Mouse (Mus musculus) G1E-ER4 (cell line): ENCODE measurements around the gene Fkbp11. TPM values are rescaled to one million over a fixed set of nuclear protein-coding genes. Genes with fewer than 3 reads are reported as not detected.

ENCODE experiments used
- GATA1 ChIP-seq: IDR thresholded peaks from one replicate; pipeline ENCODE4 v1.8.0; 2012; ENCODE audit warnings: low read length, inconsistent platforms
- polyA plus RNA-seq: library from polyadenylated mRNA; stranded (reverse); fragments of >175 nt; gene quantifications from 2 replicates; pipeline ENCODE4 v1.2.3, GENCODE M21; 2012

Fkbp11 gene
- polyA plus RNA-seq, 1 experiment, result 10.2 TPM

DNA sequence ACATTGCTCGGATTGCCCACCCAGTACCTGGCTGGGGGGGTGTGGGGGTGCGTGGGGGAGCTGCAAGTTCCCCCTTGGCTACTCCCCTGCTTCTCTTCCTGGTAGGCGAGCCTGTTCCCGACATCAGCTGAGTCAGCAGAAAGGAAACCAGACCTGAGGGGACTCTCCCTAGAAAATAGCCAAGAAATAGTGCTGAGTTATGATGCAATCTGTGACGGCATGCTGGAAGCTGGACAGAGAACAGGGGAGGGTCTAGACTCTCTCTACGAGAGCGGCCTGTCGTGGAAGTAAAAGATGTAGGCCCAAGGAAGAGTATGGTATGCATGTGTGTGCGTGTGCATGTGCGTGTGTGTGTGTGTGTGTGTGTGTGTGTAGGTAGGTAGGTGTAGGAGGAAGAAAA is 44.8 kb downstream of the Fkbp11 start:
- no peak for TF ChIP-seq GATA1

DNA sequence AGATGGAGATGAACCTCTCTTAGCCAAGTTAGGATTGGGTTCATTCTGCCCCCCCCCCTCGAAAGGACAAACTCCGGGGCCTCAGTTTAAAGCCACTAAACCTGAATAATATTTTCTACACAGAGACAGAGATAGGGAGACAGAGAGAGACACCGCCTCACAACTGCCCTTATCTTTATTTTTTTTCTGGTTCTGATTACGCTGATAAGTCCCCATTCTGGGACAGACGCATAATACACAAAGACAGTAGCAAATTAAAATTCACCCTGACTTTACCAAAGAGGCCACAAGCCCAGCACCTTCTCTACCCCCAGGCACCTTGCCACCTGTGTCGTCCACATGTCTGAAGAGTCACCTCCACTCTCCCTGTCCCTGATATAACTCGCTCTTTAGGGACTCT is 46.4 kb downstream of the Fkbp11 start:
- TF ChIP-seq GATA1, result no peak

- no peak for TF ChIP-seq GATA1
Observed at GRCm38 (mm10) chr15:98680660-98681059, 47.3 kb downstream of the Fkbp11 start.

GRCm38 (mm10) chr15:98677977-98678376 is 50.0 kb downstream of the Fkbp11 start:
- TF ChIP-seq GATA1, result no peak

DNA sequence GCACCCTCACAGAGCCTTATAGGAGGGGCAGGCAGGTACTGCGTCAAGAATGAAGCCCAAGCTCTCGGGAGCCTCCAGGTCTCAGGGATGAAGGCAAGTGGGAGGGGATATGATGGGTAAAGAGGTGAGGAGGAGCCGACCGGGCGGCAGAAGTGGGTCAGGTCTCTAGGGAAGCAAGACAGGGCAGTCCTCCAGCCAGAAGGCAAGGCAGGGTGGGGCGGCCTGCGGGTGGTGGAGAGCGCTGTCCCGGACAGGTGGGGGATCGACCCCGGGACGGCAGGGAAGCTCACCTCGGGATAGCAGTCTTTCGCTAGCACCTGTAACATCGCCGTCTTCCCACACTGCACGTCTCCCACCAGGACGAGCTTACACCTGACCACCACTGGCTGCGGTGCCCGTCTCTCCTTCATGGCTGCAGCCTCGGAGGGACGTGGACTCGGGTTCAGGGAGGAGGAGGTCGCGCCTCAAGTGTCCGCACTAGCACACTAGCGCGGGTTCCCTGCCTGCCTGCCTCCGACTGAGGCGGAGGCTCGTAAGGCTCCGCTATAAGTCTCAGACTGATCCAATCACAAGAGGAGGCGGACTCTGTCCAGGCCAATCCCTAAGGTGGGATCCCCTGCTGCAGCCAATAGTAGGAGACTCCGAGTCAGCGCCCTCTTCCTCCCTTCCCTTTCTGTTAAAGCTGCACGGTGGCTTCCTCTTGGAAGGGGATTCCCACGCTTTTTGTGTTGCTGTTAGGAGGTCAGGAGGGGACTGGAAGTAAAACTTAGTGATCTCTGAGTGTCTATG is 50.9 kb downstream of the Fkbp11 start, which contains the start of gene Rnd1:
Gene Rnd1, minus strand, starts transcription at position 522 of the 789 bp plus-strand sequence.
- no peak for TF ChIP-seq GATA1

GRCm38 (mm10) chr15:98676471-98676870 is 51.5 kb downstream of the Fkbp11 start:
- TF ChIP-seq GATA1, result no peak

- TF ChIP-seq GATA1, result no peak
Observed at GRCm38 (mm10) chr15:98675634-98676250, 52.3 kb downstream of the Fkbp11 start.

- TF ChIP-seq GATA1, result no peak
Observed at GRCm38 (mm10) chr15:98674994-98675545, 52.9 kb downstream of the Fkbp11 start.

Other genes with a start within 250 kb of the Fkbp11 start
- not detected in 2 replicates for gene Lalba, start 245.5 kb downstream of the Fkbp11 start, polyA plus RNA-seq
- gene Olfr279, start 235.8 kb downstream of the Fkbp11 start, polyA plus RNA-seq, result not detected in 2 replicates
- 43.8 and 46.5 TPM in 2 replicates for gene Kansl2, start 193.9 kb downstream of the Fkbp11 start, polyA plus RNA-seq
- 2.6 and 3.5 TPM in 2 replicates for gene Ccnt1, start 157.3 kb downstream of the Fkbp11 start, polyA plus RNA-seq
- gene 4930415O20Rik, start 157.2 kb downstream of the Fkbp11 start, polyA plus RNA-seq, result not detected in 2 replicates
- gene Adcy6, start 118.1 kb downstream of the Fkbp11 start, polyA plus RNA-seq, result 16.9 and 17.3 TPM in 2 replicates
- gene Cacnb3, start 97.4 kb downstream of the Fkbp11 start, polyA plus RNA-seq, result 0.39 and 0.45 TPM in 2 replicates
- 120 and 126 TPM in 2 replicates for gene Ddx23, start 65.3 kb downstream of the Fkbp11 start, polyA plus RNA-seq
- 0.08 and 0.09 TPM in 2 replicates for gene Rnd1, start 50.7 kb downstream of the Fkbp11 start, polyA plus RNA-seq
- gene Ccdc65, start 20.0 kb downstream of the Fkbp11 start, polyA plus RNA-seq, result not detected in 2 replicates
- gene Arf3, start 35.0 kb upstream of the Fkbp11 start, polyA plus RNA-seq, result 37.5 and 43.4 TPM in 2 replicates
- not detected in 2 replicates for gene Wnt10b, start 50.0 kb upstream of the Fkbp11 start, polyA plus RNA-seq
- not detected in 2 replicates for gene Wnt1, start 61.7 kb upstream of the Fkbp11 start, polyA plus RNA-seq
- 0.14 and 0.15 TPM in 2 replicates for gene Ddn, start 81.3 kb upstream of the Fkbp11 start, polyA plus RNA-seq
- gene Prkag1, start 103.3 kb upstream of the Fkbp11 start, polyA plus RNA-seq, result 131 and 155 TPM in 2 replicates
- 38.0 and 38.1 TPM in 2 replicates for gene Kmt2d, start 143.0 kb upstream of the Fkbp11 start, polyA plus RNA-seq
- gene Rhebl1, start 166.3 kb upstream of the Fkbp11 start, polyA plus RNA-seq, result 2.4 and 2.7 TPM in 2 replicates
- gene Dhh, start 170.3 kb upstream of the Fkbp11 start, polyA plus RNA-seq, result not detected in 2 replicates
- gene Lmbr1l, start 190.0 kb upstream of the Fkbp11 start, polyA plus RNA-seq, result 7.5 and 9.2 TPM in 2 replicates
- gene Tuba1b, start 206.4 kb upstream of the Fkbp11 start, polyA plus RNA-seq, result 181 and 410 TPM in 2 replicates
- not detected in 2 replicates for gene Gm49450, start 225.4 kb upstream of the Fkbp11 start, polyA plus RNA-seq
- gene Tuba1a, start 225.5 kb upstream of the Fkbp11 start, polyA plus RNA-seq, result 2.5 and 19.3 TPM in 2 replicates